Mouse (Mus musculus) left cerebral cortex, adult 2 months (tissue): ENCODE measurements around the gene Gm3453. TPM values are rescaled to one million over a fixed set of nuclear protein-coding genes. Genes with fewer than 3 reads are reported as not detected.
A peak's percentile ranks its signal among the peaks of the same experiment; 100 is the strongest.
"Not testable (repeated sequence)": the region's sequence is repeated elsewhere in the genome, so short reads cannot be mapped to it uniquely, and the experiment has no call there.

Source experiments
- DNase-seq, 2 experiments: peaks; one replicate each; pipeline ENCODE4 v3.0.0; 2021 to 2022; ENCODE audit warnings: low spot score in 2 of 2, mixed read lengths in 1 of 2; ENCODE audit errors: extremely low spot score in 1 of 2
- H3K27ac ChIP-seq: fragments of 200-600 bp; 2 replicates; pipeline ENCODE4 v1.8.1; 2022
- H3K4me3 ChIP-seq: fragments of 200-600 bp; 2 replicates; pipeline ENCODE4 v1.8.1; 2022
- CTCF ChIP-seq: fragments of 200-600 bp; IDR thresholded peaks from 2 replicates; pipeline ENCODE4 v1.8.1; 2022; ENCODE audit warnings: antibody characterized with exemption, mild to moderate bottlenecking, moderate library complexity
- intact Hi-C: fragments of 180-260 bp; cut with DNase I; formaldehyde crosslinking; loops from one replicate; pipeline ENCODE4 v1.15.1; 2025
- long read RNA-seq, 2 experiments: library from polyadenylated mRNA; stranded (forward); transcript quantifications; one replicate each; pipeline ENCODE4 v2.0.0; 2021; ENCODE audit warnings: borderline mapping rate in 2 of 2
- total RNA-seq, 2 experiments: library from RNA; stranded (reverse); gene quantifications; 2 replicates each; pipeline ENCODE4 v1.2.3; 2021

Gm3453 gene
- not detected for total RNA-seq
- long read RNA-seq, experiment 1 = 0 reads
- long read RNA-seq, experiment 2 = 0 reads

DNA sequence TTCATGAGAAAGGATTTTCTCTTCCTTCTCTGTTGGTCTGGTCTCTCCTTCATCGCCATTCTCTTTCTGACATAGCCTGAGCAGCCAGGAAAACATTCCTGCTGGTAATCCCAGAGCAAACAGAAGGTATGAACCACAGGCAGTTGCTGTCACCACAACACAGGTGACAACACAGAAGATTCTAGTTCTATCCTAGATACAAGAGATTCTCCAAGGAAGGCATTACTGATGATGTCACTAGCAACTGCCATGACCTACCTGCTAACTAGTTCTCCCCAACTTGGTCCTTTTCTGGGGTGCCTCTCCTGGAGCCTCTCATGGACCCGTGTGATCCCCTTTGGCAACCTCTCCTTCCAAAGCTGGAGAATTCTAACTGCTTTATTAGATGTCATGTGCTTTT, at the start of gene Gm3453:
Gene Gm3453 (minus strand): TSS at position 101 of the 400 bp plus-strand sequence.
- intact Hi-C loops, DNase-seq, H3K27ac ChIP-seq, H3K4me3 ChIP-seq: not testable (repeated sequence)

DNA sequence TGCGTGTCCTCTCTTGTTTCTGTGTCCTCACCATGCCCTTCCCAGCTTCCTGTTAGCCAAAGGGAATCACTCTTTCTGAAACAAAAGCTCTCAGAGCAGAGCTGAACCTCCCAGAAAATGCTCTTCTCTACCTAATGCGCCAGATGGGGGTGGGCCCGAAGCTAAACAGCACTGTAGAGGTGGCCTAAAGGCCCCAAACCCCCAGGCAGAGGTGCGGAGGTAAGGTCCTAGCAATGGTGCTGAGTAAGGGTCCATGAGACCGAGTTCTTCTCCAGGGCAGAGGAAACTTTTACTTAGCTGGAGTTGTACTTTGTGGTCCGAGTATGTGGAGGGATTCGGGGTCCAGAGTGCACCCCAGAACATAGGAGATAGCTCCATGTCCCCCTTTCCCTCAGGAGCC, 8.2 kb upstream of the Gm3453 start:
- H3K4me3 ChIP-seq, H3K27ac ChIP-seq, intact Hi-C loops, DNase-seq: not testable (repeated sequence)

DNA sequence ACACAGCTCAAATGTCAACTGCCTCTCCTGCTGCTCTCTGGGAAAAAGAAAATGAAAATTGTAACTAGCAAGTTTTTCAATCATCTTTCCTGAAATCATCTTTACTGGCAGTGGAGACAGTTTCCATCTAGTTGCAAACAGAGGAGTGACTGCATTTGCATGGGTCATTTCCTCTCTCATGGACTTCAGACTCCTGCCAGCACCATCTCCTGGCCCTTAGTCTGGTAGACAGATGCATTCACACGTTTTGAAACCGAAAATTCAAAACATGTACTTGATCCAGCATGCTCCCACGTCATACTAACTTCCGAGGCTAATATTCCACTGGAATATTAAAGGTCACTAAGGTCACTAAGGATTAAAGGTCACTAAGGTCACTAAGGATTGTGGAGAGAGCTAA, 16.5 kb downstream of the Gm3453 start:
- intact Hi-C loops, DNase-seq, H3K27ac ChIP-seq, H3K4me3 ChIP-seq: not testable (repeated sequence)

DNA sequence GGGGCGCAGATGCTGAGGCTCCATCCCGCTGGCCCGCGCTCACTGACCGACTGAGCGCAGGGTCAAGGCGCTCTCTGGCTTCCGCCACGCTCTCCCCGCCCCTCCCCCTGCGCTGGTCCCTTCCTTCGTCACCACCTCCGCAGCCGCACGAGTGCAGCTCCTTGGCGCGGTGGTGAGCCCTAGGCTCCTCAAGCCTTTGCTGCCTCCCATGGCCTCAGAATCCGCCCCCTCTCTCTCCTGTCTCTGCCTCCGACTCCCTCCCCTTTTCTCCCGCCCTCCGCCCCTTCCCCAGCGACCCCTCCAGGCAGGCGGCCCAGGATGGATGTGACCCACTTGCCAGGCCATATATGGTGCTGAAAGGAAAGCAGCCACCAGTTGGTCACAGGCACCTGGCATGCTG, 17.3 kb downstream of the Gm3453 start, which contains the start of gene Gm3248:
Gene Gm3248 (minus strand): TSS at position 111 of the 400 bp plus-strand sequence.
- peak; percentile 13 to 28 for DNase-seq
- H3K4me3 ChIP-seq = peak within 1 kb of the TSS; percentile 48
- intact Hi-C loops, H3K27ac ChIP-seq: not testable (repeated sequence)

DNA sequence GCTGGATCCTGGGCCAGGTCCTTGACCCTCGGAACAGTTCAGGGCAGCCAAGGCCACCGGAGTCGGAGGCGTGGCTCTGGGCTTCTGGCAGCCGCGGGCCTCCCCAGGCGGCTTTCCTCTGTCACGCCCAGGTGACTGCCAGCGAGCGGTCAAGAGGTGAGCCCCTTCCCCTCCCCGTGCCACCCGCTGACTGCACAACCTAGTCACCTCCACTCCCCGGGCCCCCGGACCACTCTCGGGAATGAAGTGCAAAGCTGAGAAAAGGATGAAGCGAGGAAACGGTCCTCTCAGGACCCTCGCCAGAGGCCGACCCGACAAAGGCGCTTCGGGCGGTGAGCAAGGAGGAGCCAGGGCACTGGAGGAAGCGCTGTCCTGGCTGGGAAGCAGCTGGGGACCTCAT, 17.8 kb downstream of the Gm3453 start:
- H3K27ac ChIP-seq, intact Hi-C loops: not testable (repeated sequence)
- peak overlapping the region; percentile 48 for H3K4me3 ChIP-seq
- peak; percentile 8 to 17 for DNase-seq

DNA sequence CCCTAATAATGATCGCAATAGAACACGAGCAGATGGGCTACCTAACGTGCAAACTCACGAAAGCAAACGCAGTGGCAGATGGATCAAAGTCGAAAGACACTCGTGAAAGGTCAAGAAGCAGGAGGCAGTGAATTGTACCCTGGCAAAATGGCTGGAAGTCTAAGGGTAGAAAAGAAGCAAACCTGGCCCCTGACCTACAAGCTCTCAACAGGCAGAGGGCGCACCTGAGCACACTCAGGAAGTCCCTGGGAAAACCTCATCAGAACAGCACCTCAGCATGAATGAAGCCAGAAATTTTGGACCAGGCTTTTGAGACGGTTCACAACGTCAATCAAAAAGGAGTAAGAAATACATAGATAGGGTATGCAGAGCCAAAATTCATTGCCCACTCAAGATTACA, 18.5 kb downstream of the Gm3453 start:
- intact Hi-C loops, H3K4me3 ChIP-seq, H3K27ac ChIP-seq: not testable (repeated sequence)
- DNase-seq = peak; percentile 8 to 13
- peak; percentile 46 for TF ChIP-seq CTCF

DNA sequence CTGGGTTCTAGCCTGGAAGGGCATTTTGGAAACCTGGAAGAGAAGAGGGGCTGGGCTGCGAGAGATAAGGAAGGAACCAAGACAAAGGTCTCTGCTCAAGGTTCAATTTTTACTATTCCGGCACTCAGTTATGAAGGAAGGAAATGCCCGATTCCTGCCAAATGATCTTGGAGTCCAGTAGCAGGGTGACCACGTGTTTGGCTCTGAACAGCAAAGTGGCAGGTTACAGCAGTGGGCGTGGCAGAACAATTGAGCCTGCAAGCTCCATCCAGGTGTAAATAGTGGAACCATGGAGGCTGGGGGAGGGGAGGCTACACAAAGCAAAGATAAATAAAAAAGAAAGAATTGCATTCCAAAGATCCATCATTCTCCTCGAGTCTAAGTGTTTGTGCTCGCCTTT, 55.7 kb downstream of the Gm3453 start:
- H3K27ac ChIP-seq, intact Hi-C loops, H3K4me3 ChIP-seq, DNase-seq: not testable (repeated sequence)

Other genes with a start within 250 kb of the Gm3453 start
- gene Gm3373, start 237.6 kb downstream of the Gm3453 start, total RNA-seq = under 1 TPM; 0.23 to 0.84 TPM
- 1 to 10 TPM; 2.2 to 3.5 TPM for gene Gm3383, start 171.2 kb downstream of the Gm3453 start, total RNA-seq
- not detected for gene Gm3424, start 148.8 kb downstream of the Gm3453 start, total RNA-seq
- under 1 TPM; 0.47 to 1.00 TPM for gene Gm8237, start 98.8 kb downstream of the Gm3453 start, total RNA-seq
- 1 to 10 TPM in 1 of 2 experiments, under 1 TPM in 1; 0.50 to 1.4 TPM for gene Gm3248, start 17.4 kb downstream of the Gm3453 start, total RNA-seq
- gene Gm6337, start 79.1 kb upstream of the Gm3453 start, total RNA-seq = not detected
- gene Gm8206, start 114.8 kb upstream of the Gm3453 start, total RNA-seq = not detected
- gene Gm3468, start 129.5 kb upstream of the Gm3453 start, total RNA-seq = under 1 TPM; 0.84 to 0.87 TPM
- not detected for gene Gm3476, start 146.7 kb upstream of the Gm3453 start, total RNA-seq
- gene Gm21560, start 240.2 kb upstream of the Gm3453 start, total RNA-seq = 1 to 10 TPM in 1 of 2 experiments, under 1 TPM in 1; 0.98 to 1.0 TPM